Mouse (Mus musculus) small intestine, adult 2 months (tissue): ENCODE data around the gene Hnrnpab. TPM values are rescaled to one million over a fixed set of nuclear protein-coding genes. Genes with fewer than 3 reads are reported as not detected.

Experiments used
- H3K27ac ChIP-seq: fragments of 200-500 bp; 2 replicates; pipeline ENCODE4 v1.5.1; 2012; ENCODE audit warnings: low read depth, low read length, control low read depth, inconsistent platforms; ENCODE audit not compliant: insufficient read depth
- H3K27me3 ChIP-seq: fragments of 200-500 bp; 2 replicates; pipeline ENCODE4 v1.6.1; 2012; ENCODE audit warnings: mild to moderate bottlenecking, moderate library complexity, low read length, inconsistent platforms; ENCODE audit not compliant: control insufficient read depth, insufficient read depth
- H3K36me3 ChIP-seq: fragments of 200-500 bp; 2 replicates; pipeline ENCODE4 v1.6.1; 2012; ENCODE audit warnings: mild to moderate bottlenecking, low read length, control low read depth, inconsistent platforms; ENCODE audit not compliant: control insufficient read depth, insufficient read depth
- H3K4me1 ChIP-seq: fragments of 200-500 bp; 2 replicates; pipeline ENCODE4 v1.6.1; 2012; ENCODE audit warnings: low read length, inconsistent platforms, mixed read lengths; ENCODE audit not compliant: control insufficient read depth, insufficient read depth, insufficient read length
- H3K4me3 ChIP-seq: fragments of 200-500 bp; 2 replicates; pipeline ENCODE4 v1.5.1; 2012; ENCODE audit warnings: low read depth, mild to moderate bottlenecking, control low read depth, inconsistent platforms, low read length, moderate library complexity
- CTCF ChIP-seq: fragments of 200-500 bp; IDR thresholded peaks from 2 replicates; pipeline ENCODE4 v1.5.1; 2012; ENCODE audit warnings: low read depth, mild to moderate bottlenecking, control low read depth, inconsistent platforms, low read length, moderate library complexity, mixed read lengths; ENCODE audit not compliant: insufficient replicate concordance, insufficient read length; ENCODE audit errors: extremely low read depth
- POLR2A ChIP-seq: fragments of 200-500 bp; IDR thresholded peaks from 2 replicates; pipeline ENCODE4 v1.6.1; 2012; ENCODE audit warnings: low read depth, mild to moderate bottlenecking, control low read depth, inconsistent platforms, low read length, moderate library complexity
- WGBS: fragments of 180-500 bp; shearing (Covaris S2); methylation state at CpG from one replicate; pipeline ENCODE4 v1.1.7; 2018; 5-methylcytosine and 5-hydroxymethylcytosine counted together
- polyA plus RNA-seq: library from polyadenylated mRNA; depleted of rRNA; stranded (reverse); fragments of >200 nt; gene quantifications from 2 replicates; pipeline ENCODE4 v1.2.3, GENCODE M21; 2012

Hnrnpab gene
- polyA plus RNA-seq, 1 experiment, result 428 TPM

- H3K27ac ChIP-seq, result no peak overlapping the region
- TF ChIP-seq CTCF, result no peak
- TF ChIP-seq POLR2A, result no peak
- WGBS, result 69% methylated on average over 3 of the region's 3 CpGs
- peaks cover 74% of the 10 kb centered on the region for H3K36me3 ChIP-seq
- H3K4me1 ChIP-seq, result no peaks in the 10 kb centered on the region
- no peak overlapping the region for H3K4me3 ChIP-seq
- H3K27me3 ChIP-seq, result no peaks in the 10 kb centered on the region
Measured at GRCm38 (mm10) chr11:51602253-51602652, 4.4 kb downstream of the Hnrnpab start.

- Histone ChIP-seq H3K4me3 (no peak overlapping the region), H3K27ac (no peak overlapping the region), H3K36me3 (peaks cover 86% of the 10 kb centered on the region), H3K4me1 (no peaks in the 10 kb centered on the region), H3K27me3 (no peaks in the 10 kb centered on the region)
- TF ChIP-seq CTCF (no peak), POLR2A (no peak)
- 69% methylated on average over 2 of the region's 2 CpGs for WGBS
Measured at GRCm38 (mm10) chr11:51597553-51597952, 9.1 kb downstream of the Hnrnpab start.

- H3K27me3 ChIP-seq, result no peaks in the 10 kb centered on the region
- peaks cover 81% of the 10 kb centered on the region for H3K36me3 ChIP-seq
- WGBS, result 86% methylated on average over 1 of the region's 1 CpGs
- H3K4me3 ChIP-seq, result no peak overlapping the region
- H3K27ac ChIP-seq, result no peak overlapping the region
- no peaks in the 10 kb centered on the region; the same call in 1 of the 2 replicates for H3K4me1 ChIP-seq
- TF ChIP-seq POLR2A (no peak), CTCF (no peak)
Measured at GRCm38 (mm10) chr11:51595459-51596083, 11.1 kb downstream of the Hnrnpab start.

GRCm38 (mm10) chr11:51594715-51595350, 11.8 kb downstream of the Hnrnpab start:
- peaks cover 77% of the 10 kb centered on the region for H3K36me3 ChIP-seq
- no peaks in the 10 kb centered on the region for H3K27me3 ChIP-seq
- no peaks in the 10 kb centered on the region; the same call in 1 of the 2 replicates for H3K4me1 ChIP-seq
- TF ChIP-seq POLR2A (no peak), CTCF (no peak)
- H3K4me3 ChIP-seq, result no peak overlapping the region
- 45% methylated on average over 3 of the region's 3 CpGs for WGBS
- no peak overlapping the region for H3K27ac ChIP-seq

- no peak overlapping the region for H3K27ac ChIP-seq
- WGBS, result 83% methylated on average over 6 of the region's 6 CpGs
Measured at GRCm38 (mm10) chr11:51593849-51594248, 12.8 kb downstream of the Hnrnpab start.

GRCm38 (mm10) chr11:51593368-51593767, 13.3 kb downstream of the Hnrnpab start:
- H3K27me3 ChIP-seq, result no peaks in the 10 kb centered on the region
- no peak for TF ChIP-seq POLR2A
- no peak for TF ChIP-seq CTCF
- 95% methylated on average over 4 of the region's 4 CpGs for WGBS
- peaks cover 70% of the 10 kb centered on the region for H3K36me3 ChIP-seq
- H3K4me3 ChIP-seq, result no peak overlapping the region
- H3K27ac ChIP-seq, result no peak overlapping the region
- H3K4me1 ChIP-seq, result no peaks in the 10 kb centered on the region; the same call in 1 of the 2 replicates

More at GRCm38 (mm10) chr11:51593849-51594248, 12.8 kb downstream of the Hnrnpab start:
- TF ChIP-seq CTCF, result no peak
- no peak for TF ChIP-seq POLR2A
- H3K4me1 ChIP-seq, result no peaks in the 10 kb centered on the region; the same call in 1 of the 2 replicates
- H3K27me3 ChIP-seq, result no peaks in the 10 kb centered on the region
- H3K36me3 ChIP-seq, result peaks cover 72% of the 10 kb centered on the region
- no peak overlapping the region for H3K4me3 ChIP-seq

GRCm38 (mm10) chr11:51591915-51592314, 14.7 kb downstream of the Hnrnpab start:
- no peaks in the 10 kb centered on the region for H3K27me3 ChIP-seq
- H3K4me3 ChIP-seq, result no peak overlapping the region
- H3K36me3 ChIP-seq, result peaks cover 61% of the 10 kb centered on the region
- TF ChIP-seq POLR2A (no peak), CTCF (no peak)
- no peaks in the 10 kb centered on the region; the same call in 1 of the 2 replicates for H3K4me1 ChIP-seq
- no peak overlapping the region for H3K27ac ChIP-seq
- WGBS, result 80% methylated on average over 7 of the region's 7 CpGs
